Comparison of ENCODE assay signal across 8 mouse cellular contexts in the genomic region with DNA sequence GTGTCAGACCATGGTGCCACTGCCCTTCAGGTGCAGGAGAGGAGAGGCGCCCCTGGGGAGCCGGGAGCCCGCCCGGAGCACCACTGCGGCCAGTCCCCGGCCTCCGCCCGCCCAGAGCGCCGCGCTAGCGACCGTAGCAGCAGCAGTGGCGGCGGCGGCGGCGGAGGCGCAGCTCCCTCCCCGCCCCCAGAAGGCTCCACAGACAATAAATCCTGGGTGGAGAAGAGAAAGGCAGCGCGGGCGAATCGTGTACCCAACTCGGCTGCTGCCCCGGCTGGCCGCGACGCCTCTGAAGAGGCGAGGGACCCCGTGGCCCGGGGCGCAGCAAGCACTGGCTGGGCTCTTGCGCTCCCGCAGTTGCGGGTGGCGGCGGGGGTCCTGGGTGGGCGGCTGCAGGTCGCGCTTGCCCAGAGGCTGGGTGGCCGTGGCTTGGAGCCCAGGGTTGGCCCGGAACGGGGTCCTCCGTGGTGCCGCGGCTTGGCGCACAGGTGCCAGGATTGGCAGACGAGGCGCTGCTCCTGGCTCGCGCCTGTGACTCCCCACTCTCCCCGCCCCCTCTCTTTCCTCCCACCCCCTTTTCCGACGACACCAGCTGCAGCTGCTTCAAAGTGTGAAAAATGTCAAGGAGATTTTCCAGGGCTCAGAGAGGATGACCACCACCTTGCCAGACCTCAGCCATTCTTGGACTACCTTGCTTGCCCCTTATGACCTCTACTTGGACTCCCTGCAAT. TPM values are rescaled to one million over a fixed set of nuclear protein-coding genes. Genes with fewer than 3 reads are reported as not detected.
DNase-seq lines count a peak whose midpoint lies in the region; ATAC-seq and TF ChIP-seq lines count a peak whose summit lies in the region.

No protein-coding gene starts in this region.

- peak overlapping the region; percentile 1; the same call in 1 of the 2 replicates for H3K4me3 ChIP-seq in kidney, adult 2 months (ENCODE audit: insufficient read depth, low read depth, low read length)
- peak overlapping the region; percentile 70 for H3K4me3 ChIP-seq in forebrain, embryonic 16.5 days (replicated peaks; ENCODE audit: low read length)
- peak overlapping the region; percentile 80 for H3K4me3 ChIP-seq in midbrain, embryonic 10.5 days
- H3K4me3 ChIP-seq in stomach, embryonic 15.5 days (replicated peaks) = peak overlapping the region; percentile 66

- peaks cover 1% of the 10 kb centered on the region for H3K27me3 ChIP-seq in kidney, adult 2 months (replicated peaks; ENCODE audit: control insufficient read depth, insufficient read depth, low read length)
- H3K27me3 ChIP-seq in forebrain, embryonic 16.5 days (replicated peaks; ENCODE audit: control insufficient read depth, insufficient read depth, low read length) = no peaks in the 10 kb centered on the region
- peaks cover 55% of the 10 kb centered on the region for H3K27me3 ChIP-seq in midbrain, embryonic 10.5 days (ENCODE audit: low read depth, poor library complexity, severe bottlenecking)
- peaks cover 8% of the 10 kb centered on the region for H3K27me3 ChIP-seq in stomach, embryonic 15.5 days (replicated peaks)

- peak overlapping the region; percentile 74 for H3K4me2 ChIP-seq in forebrain, embryonic 16.5 days (ENCODE audit: low read length)
- H3K4me2 ChIP-seq in stomach, embryonic 15.5 days = peak overlapping the region; percentile 99

- H3K9ac ChIP-seq in forebrain, embryonic 16.5 days (replicated peaks; ENCODE audit: low read depth, low read length) = peak overlapping the region; percentile 92
- peak overlapping the region; percentile 51 for H3K9ac ChIP-seq in stomach, embryonic 15.5 days

- H3K9me3 ChIP-seq in forebrain, embryonic 16.5 days (ENCODE audit: control insufficient read depth, low read length) = no peaks in the 10 kb centered on the region
- H3K9me3 ChIP-seq in midbrain, embryonic 10.5 days (replicated peaks) = no peaks in the 10 kb centered on the region
- H3K9me3 ChIP-seq in stomach, embryonic 15.5 days = no peaks in the 10 kb centered on the region

- DNase-seq in kidney, adult 2 months = no peak
- DNase-seq in kidney, adult 9 months = no peak
- DNase-seq in cerebellum, postnatal 10 days = peak; percentile 88 to 93
- peak; percentile 39 for DNase-seq in layer of hippocampus, adult 9-11 months
- DNase-seq in midbrain, embryonic 10.5 days (ENCODE audit: low spot score) = peak; percentile 61
- DNase-seq in lung, postnatal 10 days = no peak

- H3K4me1 ChIP-seq in kidney, adult 2 months (ENCODE audit: control insufficient read depth, insufficient read depth, low read length) = no peaks in the 10 kb centered on the region
- peaks cover 14% of the 10 kb centered on the region for H3K4me1 ChIP-seq in forebrain, embryonic 16.5 days (replicated peaks; ENCODE audit: control insufficient read depth, insufficient read depth, low read length)
- peaks cover 33% of the 10 kb centered on the region for H3K4me1 ChIP-seq in midbrain, embryonic 10.5 days
- H3K4me1 ChIP-seq in stomach, embryonic 15.5 days = peaks cover 13% of the 10 kb centered on the region; the same call in 1 of the 2 replicates

- no peak overlapping the region for H3K27ac ChIP-seq in kidney, adult 2 months (ENCODE audit: insufficient read depth, low read depth, low read length)
- peak overlapping the region; percentile 98 for H3K27ac ChIP-seq in forebrain, embryonic 16.5 days (ENCODE audit: low read length)
- H3K27ac ChIP-seq in midbrain, embryonic 10.5 days (replicated peaks) = peak overlapping the region; percentile 83
- peak overlapping the region; percentile 40 for H3K27ac ChIP-seq in stomach, embryonic 15.5 days

- TF ChIP-seq POLR2A in kidney, adult 2 months (IDR thresholded peaks at IDR 0.05; ENCODE audit: low read depth, low read length) = no peak

- ATAC-seq in forebrain, embryonic 16.5 days = peak; percentile 67
- ATAC-seq in stomach, embryonic 15.5 days (ENCODE audit: insufficient read depth, low FRiP score, low read depth) = peak; percentile 58

- no peak for TF ChIP-seq CTCF in kidney, adult 2 months (conservative IDR thresholded peaks at IDR 0.05; ENCODE audit: insufficient read depth, insufficient read length, low read depth, low read length)

- no peaks in the 10 kb centered on the region for H3K36me3 ChIP-seq in kidney, adult 2 months (ENCODE audit: control insufficient read depth, insufficient read depth, low read length)
- H3K36me3 ChIP-seq in forebrain, embryonic 16.5 days (ENCODE audit: control insufficient read depth, insufficient read depth) = no peaks in the 10 kb centered on the region
- H3K36me3 ChIP-seq in midbrain, embryonic 10.5 days = no peaks in the 10 kb centered on the region
- no peaks in the 10 kb centered on the region for H3K36me3 ChIP-seq in stomach, embryonic 15.5 days

- 1% methylated on average over 55 of the region's 55 CpGs for WGBS in kidney, adult 2 months
- WGBS in forebrain, embryonic 16.5 days = under 1% methylated on average over 55 of the region's 55 CpGs
- under 1% methylated on average over 54 of the region's 55 CpGs for WGBS in midbrain, embryonic 10.5 days
- WGBS in stomach, embryonic 15.5 days = under 1% methylated on average over 52 of the region's 55 CpGs

RNA-seq across cellular contexts. Expression of a gene that starts 0.6 kb away (rescaled TPM):
- polyA plus RNA-seq in kidney, adult 2 months (2012; rRNA removed) = not detected in 2 replicates
- polyA plus RNA-seq in forebrain, embryonic 16.5 days (2015; fragmentation: Nextera tagmentation; extraction: Ambion mirVana) = 13.0 and 19.3 TPM in 2 replicates
- 0.31 and 0.62 TPM in 2 replicates for polyA plus RNA-seq in midbrain, embryonic 10.5 days (2016; fragmentation: Nextera tagmentation; extraction: Ambion mirVana)
- polyA plus RNA-seq in stomach, embryonic 15.5 days (2015; fragmentation: Nextera tagmentation; extraction: Ambion mirVana) = 2.2 and 2.4 TPM in 2 replicates

Comparison
In these comparisons a context has a peak if more than half of its experiments do, and no peak if none do; other contexts are left out.
1. DNase-seq: peak in cerebellum, postnatal 10 days (2 of 2), layer of hippocampus, adult 9-11 months (single experiment) and midbrain, embryonic 10.5 days (single experiment); none in kidney, adult 2 months (single experiment), kidney, adult 9 months (single experiment) and lung, postnatal 10 days (single experiment).
2. H3K4me3 ChIP-seq: peak in every context shown above with its lines; median percentile 80 in midbrain, embryonic 10.5 days; 70 in forebrain, embryonic 16.5 days; 66 in stomach, embryonic 15.5 days; 1 in kidney, adult 2 months.